Mouse (Mus musculus): ENCODE measurements at regions not wholly inside any gene's neighbourhood (a gene's known extent, or its start where the extent isn't known, plus 50 kb on each side); places are given as distances from the start of the nearest gene placed in this dataset.

GRCm38 (mm10) chr11:56290651-56291578 lies 250.1 kb upstream of the Nmur2 start:
- DNase-seq (ENCODE audit: low spot score in 2 of 2): no peak

GRCm38 (mm10) chr11:56285575-56286260 lies 244.9 kb upstream of the Nmur2 start:
- no peak for DNase-seq (ENCODE audit: low spot score in 2 of 2)

GRCm38 (mm10) chr11:56281201-56281600 lies 240.4 kb upstream of the Nmur2 start:
- DNase-seq (ENCODE audit: low spot score in 2 of 2): no peak

GRCm38 (mm10) chr11:56280216-56280615 lies 239.4 kb upstream of the Nmur2 start:
- peak in 1 of 2 experiments; percentile 18 for DNase-seq (ENCODE audit: low spot score in 2 of 2)

GRCm38 (mm10) chr11:56269915-56270493 lies 229.2 kb upstream of the Nmur2 start:
- DNase-seq (ENCODE audit: low spot score in 2 of 2): no peak

- DNase-seq (ENCODE audit: low spot score in 2 of 2): no peak
These were observed 221.9 kb upstream of the Nmur2 start for GRCm38 (mm10) chr11:56262726-56263125.

- DNase-seq (ENCODE audit: low spot score in 2 of 2): no peak
These were observed 215.5 kb upstream of the Nmur2 start for GRCm38 (mm10) chr11:56256356-56256755.

GRCm38 (mm10) chr11:56254437-56254836 lies 213.6 kb upstream of the Nmur2 start:
- DNase-seq (ENCODE audit: low spot score in 2 of 2): peak in 1 of 2 experiments; percentile 22

- no peak for DNase-seq (ENCODE audit: low spot score in 2 of 2)
These were observed 206.6 kb upstream of the Nmur2 start for GRCm38 (mm10) chr11:56247333-56247823.

- DNase-seq (ENCODE audit: low spot score in 2 of 2): peak; percentile 76 to 86
These were observed 205.9 kb upstream of the Nmur2 start for GRCm38 (mm10) chr11:56246549-56247332.

- peak; percentile 49 to 57 for DNase-seq (ENCODE audit: low spot score in 2 of 2)
These were observed 204.1 kb upstream of the Nmur2 start for GRCm38 (mm10) chr11:56244951-56245350.

GRCm38 (mm10) chr11:56243447-56243846 lies 202.6 kb upstream of the Nmur2 start:
- DNase-seq (ENCODE audit: low spot score in 2 of 2): peak; percentile 28 to 52

GRCm38 (mm10) chr11:56238745-56239144 lies 197.9 kb upstream of the Nmur2 start:
- DNase-seq (ENCODE audit: low spot score in 2 of 2): no peak

- no peak for DNase-seq (ENCODE audit: low spot score in 2 of 2)
These were observed 184.2 kb upstream of the Nmur2 start for GRCm38 (mm10) chr11:56224999-56225398.

- peak; percentile 9 to 13 for DNase-seq (ENCODE audit: low spot score in 2 of 2)
These were observed 174.9 kb upstream of the Nmur2 start for GRCm38 (mm10) chr11:56215706-56216105.

- no peak for DNase-seq (ENCODE audit: low spot score in 2 of 2)
These were observed 161.0 kb upstream of the Nmur2 start for GRCm38 (mm10) chr11:56201844-56202243.

- peak in 1 of 2 experiments; percentile 31 for DNase-seq (ENCODE audit: low spot score in 2 of 2)
These were observed 154.5 kb upstream of the Nmur2 start for GRCm38 (mm10) chr11:56195316-56195715.

GRCm38 (mm10) chr11:56193426-56193825 lies 152.6 kb upstream of the Nmur2 start:
- no peak for DNase-seq (ENCODE audit: low spot score in 2 of 2)

- DNase-seq (ENCODE audit: low spot score in 2 of 2): no peak
These were observed 133.1 kb upstream of the Nmur2 start for GRCm38 (mm10) chr11:56173895-56174294.

GRCm38 (mm10) chr11:56173246-56173645 lies 132.4 kb upstream of the Nmur2 start:
- no peak for DNase-seq (ENCODE audit: low spot score in 2 of 2)

- DNase-seq (ENCODE audit: low spot score in 2 of 2): peak; percentile 62 to 81
These were observed 128.8 kb upstream of the Nmur2 start for GRCm38 (mm10) chr11:56169576-56169975.

Measured in layer of hippocampus, adult 8-10 months (tissue).